Mouse (Mus musculus) forebrain, embryonic 10.5 days (tissue): ENCODE data around the gene Smad9. TPM values are rescaled to one million over a fixed set of nuclear protein-coding genes. Genes with fewer than 3 reads are reported as not detected.

Experiments
- DNase-seq: peaks from one replicate; pipeline ENCODE4 v3.0.0-alpha.2; 2017; ENCODE audit warnings: low spot score; ENCODE audit errors: extremely low spot score
- H3K27ac ChIP-seq: fragments of 300-500 bp; sonication (generic); 2 replicates; pipeline ENCODE4 v1.5.1; 2016; ENCODE audit warnings: mild to moderate bottlenecking
- H3K27me3 ChIP-seq: fragments of 300-500 bp; sonication (generic); 2 replicates; pipeline ENCODE4 v1.6.1; 2016; ENCODE audit warnings: mild to moderate bottlenecking; ENCODE audit not compliant: poor library complexity, severe bottlenecking
- H3K36me3 ChIP-seq: fragments of 300-500 bp; sonication (generic); replicated peaks from 2 replicates; pipeline ENCODE4 v1.6.1; 2016; ENCODE audit warnings: mild to moderate bottlenecking, moderate library complexity
- H3K4me1 ChIP-seq: fragments of 300-500 bp; sonication (generic); 2 replicates; pipeline ENCODE4 v1.6.1; 2016
- H3K4me3 ChIP-seq: fragments of 300-500 bp; sonication (generic); 2 replicates; pipeline ENCODE4 v1.5.1; 2016; ENCODE audit warnings: mild to moderate bottlenecking, moderate library complexity
- H3K9me3 ChIP-seq: fragments of 300-500 bp; sonication (generic); 2 replicates; pipeline ENCODE4 v1.6.1; 2016; ENCODE audit warnings: mild to moderate bottlenecking, moderate library complexity
- WGBS: fragments of 180-500 bp; shearing (Covaris S2); methylation state at CpG from one replicate; pipeline ENCODE4 v1.1.7; 2016; 5-methylcytosine and 5-hydroxymethylcytosine counted together
- polyA plus RNA-seq: library from polyadenylated mRNA; unstranded; fragments of >200 nt; fragmentation: Nextera tagmentation; extraction: Ambion mirVana; gene quantifications from 2 replicates; pipeline ENCODE4 v1.2.1, GENCODE M21; 2016

The Smad9 gene
- polyA plus RNA-seq, 1 experiment from 2014 or later, result 0.09 TPM

DNA sequence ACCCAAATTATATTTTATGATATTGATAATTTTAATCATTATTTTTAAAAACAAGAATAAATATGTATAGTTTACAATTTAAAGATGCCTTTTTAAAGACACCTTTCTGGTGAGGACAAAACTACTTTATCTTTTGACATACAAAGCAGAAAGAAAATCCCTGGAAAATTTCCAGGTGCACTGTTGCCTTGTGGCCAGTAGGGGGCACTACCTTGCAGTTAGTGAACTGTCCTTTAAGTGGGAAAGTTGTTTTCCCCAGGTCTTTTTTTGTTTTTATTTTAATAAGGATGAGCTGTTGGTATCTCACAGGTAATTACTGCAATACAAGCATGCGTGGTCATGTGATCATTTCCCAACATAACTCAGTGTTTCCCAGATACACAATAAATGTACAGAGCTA is 40.4 kb downstream of the Smad9 start:
- Histone ChIP-seq H3K4me1 (peaks cover 8% of the 10 kb centered on the region), H3K27ac (no peak overlapping the region), H3K36me3 (no peaks in the 10 kb centered on the region), H3K27me3 (no peaks in the 10 kb centered on the region; the same call in 1 of the 2 replicates), H3K9me3 (peaks cover 5% of the 10 kb centered on the region), H3K4me3 (no peak overlapping the region)
- WGBS, result 94% methylated on average over 1 of the region's 1 CpGs
- no peak for DNase-seq

DNA sequence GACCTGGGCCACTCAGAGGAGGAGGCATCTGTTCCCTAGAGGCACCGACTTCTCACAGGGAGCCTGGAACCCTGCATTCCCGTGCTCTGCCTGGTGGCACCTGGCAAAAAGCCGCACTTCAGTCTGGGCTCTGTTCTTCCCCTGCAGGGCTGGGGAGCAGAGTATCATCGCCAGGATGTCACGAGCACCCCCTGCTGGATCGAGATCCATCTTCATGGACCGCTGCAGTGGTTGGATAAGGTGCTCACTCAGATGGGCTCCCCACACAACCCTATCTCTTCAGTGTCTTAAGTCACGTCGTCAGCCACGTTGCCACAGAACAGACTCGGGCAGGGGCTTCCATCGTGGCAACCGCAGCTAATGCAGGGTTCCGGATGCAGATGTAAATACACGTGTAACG is 41.8 kb downstream of the Smad9 start:
- peaks cover 5% of the 10 kb centered on the region for H3K9me3 ChIP-seq
- 40% methylated on average over 16 of the region's 16 CpGs for WGBS
- peaks cover 7% of the 10 kb centered on the region for H3K4me1 ChIP-seq
- DNase-seq, result no peak
- H3K27me3 ChIP-seq, result no peaks in the 10 kb centered on the region; the same call in 1 of the 2 replicates
- H3K4me3 ChIP-seq, result no peak overlapping the region
- no peak overlapping the region for H3K27ac ChIP-seq
- no peaks in the 10 kb centered on the region for H3K36me3 ChIP-seq

DNA sequence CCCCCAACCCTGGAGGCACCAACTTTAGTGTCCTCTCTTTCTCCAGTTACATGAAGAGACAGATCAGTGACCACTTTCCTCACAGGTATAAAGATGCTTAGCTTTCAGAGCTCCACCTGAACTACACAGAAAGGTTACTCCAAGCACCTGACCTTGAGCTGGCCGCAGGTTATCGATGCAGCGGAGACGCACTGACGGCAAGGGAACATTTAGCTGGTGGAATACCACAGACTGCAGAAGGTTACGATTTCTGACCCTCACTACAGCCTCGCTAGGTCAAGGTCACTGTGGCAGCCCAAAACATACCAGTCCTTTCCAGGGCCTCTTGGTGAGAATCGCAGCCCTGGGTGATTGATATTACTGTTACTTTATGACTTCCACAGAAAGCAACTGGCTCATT is 48.3 kb downstream of the Smad9 start:
- Histone ChIP-seq H3K9me3 (no peaks in the 10 kb centered on the region), H3K36me3 (peaks cover 26% of the 10 kb centered on the region), H3K4me3 (no peak overlapping the region), H3K27me3 (no peaks in the 10 kb centered on the region), H3K27ac (no peak overlapping the region), H3K4me1 (peaks cover 26% of the 10 kb centered on the region)
- WGBS, result 93% methylated on average over 8 of the region's 8 CpGs
- no peak for DNase-seq

DNA sequence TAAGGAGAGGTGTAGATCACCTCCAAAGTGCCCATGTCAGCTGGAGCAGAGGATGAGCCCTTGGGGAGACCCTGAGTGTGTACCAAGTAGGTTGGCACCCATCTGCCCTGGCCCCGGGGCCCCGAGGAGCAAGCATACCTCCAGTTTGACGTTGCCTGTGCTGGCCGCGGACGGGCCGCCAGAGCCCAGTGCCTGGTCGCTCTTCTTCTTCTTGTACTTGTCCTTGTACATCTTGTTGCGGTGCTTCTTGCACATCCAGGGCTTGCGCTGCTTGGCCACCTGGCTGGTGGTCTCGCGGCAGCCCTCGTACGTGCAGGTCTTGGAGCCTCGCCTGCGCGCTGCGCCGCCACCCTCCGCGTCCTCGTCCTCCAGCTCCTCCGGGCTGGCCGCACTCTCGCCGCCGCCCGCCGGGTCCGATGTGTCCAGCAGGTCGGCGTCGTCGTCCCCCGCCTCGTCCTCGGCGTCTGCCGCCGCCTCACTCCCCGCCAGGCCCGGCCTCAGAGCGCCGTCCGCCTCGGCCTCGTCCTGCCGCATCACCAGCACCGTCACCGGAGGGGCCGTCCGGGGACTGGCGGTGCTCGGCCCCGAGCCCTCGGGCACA is 51.8 kb downstream of the Smad9 start:
- Histone ChIP-seq H3K36me3 (peaks cover 26% of the 10 kb centered on the region), H3K9me3 (no peaks in the 10 kb centered on the region), H3K4me1 (peaks cover 26% of the 10 kb centered on the region), H3K4me3 (peak overlapping the region; percentile 87), H3K27me3 (peaks cover 6% of the 10 kb centered on the region; the same call in 1 of the 2 replicates), H3K27ac (peak overlapping the region; percentile 98)
- under 1% methylated on average over 56 of the region's 56 CpGs for WGBS
- DNase-seq, result no peak

DNA sequence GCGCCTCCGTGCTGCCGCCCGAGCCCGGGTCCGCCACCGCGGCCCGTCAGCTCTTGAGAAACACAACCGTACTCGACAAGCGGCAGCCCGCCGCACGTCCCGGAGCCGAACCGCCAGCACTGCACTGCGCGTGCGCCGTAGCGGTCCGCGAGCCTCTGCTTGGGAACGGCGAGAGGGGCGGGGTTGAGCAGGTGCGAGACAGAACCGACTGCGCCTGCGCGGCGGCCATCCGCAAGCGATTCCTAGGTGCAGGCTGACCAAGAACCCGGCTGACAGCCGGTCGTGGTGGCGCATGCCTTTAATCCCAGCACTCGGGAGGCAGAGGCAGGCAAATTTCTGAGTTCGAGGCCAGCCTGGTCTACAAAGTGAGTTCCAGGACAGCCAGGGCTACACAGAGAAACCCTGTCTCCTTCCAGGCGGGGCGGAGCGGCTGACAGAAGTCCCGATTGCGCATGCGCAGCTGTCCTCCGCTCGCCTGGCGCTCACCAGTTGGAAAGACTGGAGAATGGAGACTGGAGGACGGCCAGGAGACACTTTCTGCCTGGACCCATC is 52.4 kb downstream of the Smad9 start, which contains the start of gene Rfxap:
Rfxap (minus strand) TSS at position 126 of the 552 bp plus-strand sequence.
- H3K36me3 ChIP-seq, result peaks cover 26% of the 10 kb centered on the region
- peaks cover 6% of the 10 kb centered on the region; the same call in 1 of the 2 replicates for H3K27me3 ChIP-seq
- under 1% methylated on average over 52 of the region's 52 CpGs for WGBS
- peak within 1 kb of the TSS; percentile 87 for H3K4me3 ChIP-seq
- peak; percentile 98 for DNase-seq
- H3K9me3 ChIP-seq, result no peaks in the 10 kb centered on the region
- H3K4me1 ChIP-seq, result peaks cover 26% of the 10 kb centered on the region
- peak within 1 kb of the TSS; percentile 98 for H3K27ac ChIP-seq

DNA sequence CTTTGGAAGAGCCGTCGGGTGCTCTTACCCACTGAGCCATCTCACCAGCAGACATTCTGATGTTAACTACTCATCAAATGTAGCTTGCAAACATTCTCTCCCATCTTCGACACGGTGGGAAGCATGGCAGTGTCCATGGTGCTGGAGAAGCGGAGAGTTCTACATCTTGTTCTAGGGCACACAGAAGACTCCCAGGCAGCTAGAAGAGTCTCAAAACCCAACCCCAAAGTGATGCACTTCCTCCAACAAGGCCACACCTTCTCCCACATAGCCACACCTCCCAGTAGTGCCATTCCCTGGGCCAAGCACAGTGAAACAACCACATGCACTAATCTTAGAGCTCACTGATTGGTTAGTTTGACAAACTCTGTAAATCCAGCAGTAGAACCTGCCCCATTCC is 53.7 kb downstream of the Smad9 start:
- Histone ChIP-seq H3K9me3 (no peaks in the 10 kb centered on the region), H3K27me3 (peaks cover 6% of the 10 kb centered on the region; the same call in 1 of the 2 replicates), H3K4me1 (peaks cover 26% of the 10 kb centered on the region), H3K27ac (no peak overlapping the region), H3K36me3 (peaks cover 12% of the 10 kb centered on the region), H3K4me3 (no peak overlapping the region)
- WGBS, result 75% methylated on average over 5 of the region's 5 CpGs
- no peak for DNase-seq

DNA sequence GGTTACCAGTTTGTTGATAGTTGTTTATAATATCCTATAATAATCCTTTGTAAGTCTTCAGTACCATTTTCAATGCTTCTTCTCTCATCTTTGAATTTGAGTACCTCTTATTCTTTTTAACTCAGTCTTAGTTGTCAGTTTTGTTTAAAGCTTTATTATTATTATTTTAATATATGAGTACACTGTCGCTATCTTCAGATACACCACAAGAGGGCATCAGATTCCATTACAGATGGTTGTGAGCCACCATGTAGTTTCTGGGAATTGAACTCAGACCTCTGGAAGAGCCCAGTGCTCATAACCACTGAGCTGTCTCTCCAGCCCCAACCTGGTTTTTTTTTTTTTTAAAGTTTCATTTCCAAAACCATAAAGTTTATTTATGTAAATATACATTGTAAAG is 56.2 kb downstream of the Smad9 start:
- Histone ChIP-seq H3K4me1 (peaks cover 11% of the 10 kb centered on the region), H3K36me3 (no peaks in the 10 kb centered on the region), H3K27me3 (peaks cover 6% of the 10 kb centered on the region; the same call in 1 of the 2 replicates), H3K27ac (no peak overlapping the region), H3K4me3 (no peak overlapping the region), H3K9me3 (no peaks in the 10 kb centered on the region)
- WGBS, result 58% methylated on average over 1 of the region's 1 CpGs
- DNase-seq, result no peak

DNA sequence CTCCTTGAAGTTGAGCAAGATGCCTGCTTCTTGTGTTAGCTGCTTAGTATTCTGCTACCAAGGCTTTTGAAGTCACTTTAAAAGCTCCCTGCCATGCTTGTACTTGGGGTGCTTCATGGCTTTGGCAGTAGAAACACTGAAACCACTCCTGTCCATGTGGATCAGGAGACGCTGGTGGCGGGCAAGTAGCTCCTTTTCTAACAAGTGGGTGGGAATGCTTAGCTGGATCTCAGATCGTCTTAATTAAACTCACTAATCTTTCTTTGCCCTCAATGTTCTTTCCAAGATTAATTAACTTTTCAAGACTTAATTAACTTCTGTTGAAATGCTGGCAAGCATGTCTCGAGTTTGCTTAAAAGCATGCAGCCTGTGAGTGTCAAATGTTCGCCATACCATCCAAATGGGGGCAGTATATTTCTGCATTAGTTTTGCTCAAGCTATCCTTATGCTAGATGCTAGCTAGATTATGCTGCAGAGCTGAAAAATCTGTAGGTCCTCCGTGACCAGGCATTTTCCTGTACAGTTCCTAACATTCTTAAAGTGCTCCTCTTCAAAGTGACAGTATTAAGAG is 58.1 kb downstream of the Smad9 start:
- Histone ChIP-seq H3K4me1 (no peaks in the 10 kb centered on the region), H3K27ac (no peak overlapping the region), H3K27me3 (peaks cover 6% of the 10 kb centered on the region; the same call in 1 of the 2 replicates), H3K9me3 (no peaks in the 10 kb centered on the region), H3K4me3 (no peak overlapping the region), H3K36me3 (no peaks in the 10 kb centered on the region)
- 70% methylated on average over 6 of the region's 6 CpGs for WGBS
- DNase-seq, result no peak

DNA sequence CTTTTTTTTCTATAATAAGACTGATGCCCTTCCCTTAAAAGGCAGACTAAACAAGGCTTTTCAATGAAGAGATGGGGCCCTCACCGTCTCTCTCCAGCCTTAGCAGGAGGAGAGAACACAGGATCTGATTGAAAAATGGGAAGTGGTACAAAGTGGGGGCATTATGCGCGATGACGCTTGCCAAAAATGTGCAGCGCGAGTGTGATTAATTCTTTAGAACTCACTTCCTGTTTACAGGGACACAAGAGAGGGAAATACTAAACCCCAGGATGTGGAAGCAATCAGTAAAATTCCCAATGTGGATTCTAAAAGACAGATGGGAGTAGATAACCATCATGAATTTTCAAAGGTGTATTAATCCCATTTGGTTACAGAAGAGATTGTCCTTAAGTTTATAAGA is 59.2 kb downstream of the Smad9 start:
- Histone ChIP-seq H3K4me3 (no peak overlapping the region), H3K27me3 (no peaks in the 10 kb centered on the region), H3K9me3 (no peaks in the 10 kb centered on the region), H3K27ac (no peak overlapping the region), H3K4me1 (no peaks in the 10 kb centered on the region), H3K36me3 (no peaks in the 10 kb centered on the region)
- WGBS, result 85% methylated on average over 6 of the region's 6 CpGs
- no peak for DNase-seq

DNA sequence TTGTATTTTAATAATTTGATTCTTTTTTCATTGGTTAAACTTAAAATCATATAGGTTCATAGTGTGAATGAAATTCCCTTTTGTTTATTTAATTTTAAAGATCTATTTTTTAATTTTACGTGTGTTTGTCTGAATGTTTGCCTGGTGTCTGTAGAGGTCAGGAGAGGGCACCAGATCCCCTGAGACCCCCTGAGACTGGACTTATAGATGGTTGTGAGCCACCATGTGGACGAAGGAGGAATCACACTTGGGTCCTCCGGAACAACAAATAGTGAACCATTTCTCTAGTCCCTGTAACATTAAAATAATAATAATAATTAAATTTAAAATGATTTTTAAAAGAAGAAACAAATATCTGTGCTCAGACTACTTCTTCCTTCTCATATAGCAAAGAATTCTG is 59.9 kb downstream of the Smad9 start:
- 35% methylated on average over 3 of the region's 3 CpGs for WGBS
- peak; percentile 56 for DNase-seq

DNA sequence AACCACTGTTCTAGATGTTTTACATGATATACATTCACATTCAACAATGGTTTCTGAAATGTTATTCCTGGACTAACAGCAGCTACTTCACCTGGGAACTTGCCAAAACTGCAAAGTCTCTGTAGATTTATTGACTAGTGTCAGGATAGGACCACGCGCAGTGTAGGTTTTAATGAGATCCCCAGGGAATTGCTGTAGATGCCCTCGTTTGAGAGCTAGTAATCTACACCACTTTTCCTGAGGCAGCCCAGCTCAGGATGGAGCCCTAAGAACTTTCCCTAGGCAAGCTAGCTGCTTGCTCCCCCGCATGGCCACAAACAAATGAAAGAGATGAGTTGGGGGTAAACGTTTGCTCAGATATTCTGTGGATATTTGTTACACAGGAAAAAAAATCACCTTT is 67.1 kb downstream of the Smad9 start:
- Histone ChIP-seq H3K27ac (no peak overlapping the region), H3K27me3 (no peaks in the 10 kb centered on the region)

More for the DNA sequence above, 59.9 kb downstream of the Smad9 start:
- no peaks in the 10 kb centered on the region for H3K27me3 ChIP-seq
- no peak overlapping the region for H3K4me3 ChIP-seq
- no peaks in the 10 kb centered on the region for H3K36me3 ChIP-seq
- H3K9me3 ChIP-seq, result no peaks in the 10 kb centered on the region
- H3K27ac ChIP-seq, result no peak overlapping the region
- H3K4me1 ChIP-seq, result no peaks in the 10 kb centered on the region

DNA sequence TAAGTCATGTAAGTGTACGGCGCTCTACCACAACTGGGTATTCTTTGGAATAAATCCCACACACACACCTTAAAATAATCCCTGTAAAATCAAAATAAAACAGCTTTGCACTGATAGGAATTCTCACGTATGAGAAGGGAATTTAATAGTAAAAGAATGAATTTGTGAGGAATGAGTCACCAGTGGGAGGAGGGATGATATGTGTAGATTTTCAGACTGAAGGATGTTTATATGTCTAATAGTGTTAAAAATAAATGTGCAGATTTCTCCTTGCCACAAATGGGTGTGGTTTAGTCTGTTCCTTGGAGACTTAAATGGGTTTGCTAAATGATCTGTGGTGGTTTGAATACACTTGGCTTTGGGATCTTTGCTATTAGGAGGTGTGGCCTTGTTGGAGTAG is 77.1 kb downstream of the Smad9 start:
- H3K36me3 ChIP-seq, result no peaks in the 10 kb centered on the region
- H3K4me3 ChIP-seq, result no peak overlapping the region
- H3K27ac ChIP-seq, result no peak overlapping the region
- WGBS, result 94% methylated on average over 3 of the region's 3 CpGs
- no peaks in the 10 kb centered on the region for H3K4me1 ChIP-seq
- H3K9me3 ChIP-seq, result no peaks in the 10 kb centered on the region
- no peaks in the 10 kb centered on the region for H3K27me3 ChIP-seq
- DNase-seq, result no peak

More for the DNA sequence above, 67.1 kb downstream of the Smad9 start:
- no peaks in the 10 kb centered on the region for H3K4me1 ChIP-seq
- DNase-seq, result no peak
- no peaks in the 10 kb centered on the region for H3K36me3 ChIP-seq
- no peak overlapping the region for H3K4me3 ChIP-seq
- WGBS, result 81% methylated on average over 5 of the region's 5 CpGs
- no peaks in the 10 kb centered on the region for H3K9me3 ChIP-seq

DNA sequence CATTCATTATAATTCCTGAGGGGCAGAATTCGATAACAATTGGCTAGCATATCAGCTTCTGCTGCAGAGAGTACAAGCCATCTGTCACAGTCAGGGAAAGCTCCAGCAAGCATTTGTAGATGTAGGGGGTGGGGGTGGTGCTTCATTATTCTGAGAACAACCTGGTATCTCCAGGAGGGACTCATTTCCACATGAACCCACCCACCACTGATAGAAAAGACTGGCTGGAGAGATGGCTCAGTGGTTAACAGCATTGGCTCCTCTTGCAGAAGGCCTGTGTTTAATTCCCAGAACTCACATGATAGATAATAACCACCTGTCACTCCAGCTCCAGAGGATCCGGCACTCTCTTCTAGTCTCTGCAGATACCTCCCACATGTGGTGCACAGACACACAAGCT is 80.0 kb downstream of the Smad9 start:
- Histone ChIP-seq H3K9me3 (no peaks in the 10 kb centered on the region), H3K27ac (no peak overlapping the region), H3K36me3 (no peaks in the 10 kb centered on the region), H3K4me3 (no peak overlapping the region), H3K27me3 (no peaks in the 10 kb centered on the region), H3K4me1 (no peaks in the 10 kb centered on the region)
- 87% methylated on average over 2 of the region's 2 CpGs for WGBS
- no peak for DNase-seq
